Mouse (Mus musculus) heart, embryonic 13.5 days (tissue): ENCODE measurements at regions not wholly inside any gene's neighbourhood (a gene's known extent, or its start where the extent isn't known, plus 50 kb on each side); places are given as distances from the start of the nearest gene placed in this dataset.

Experiments
- ATAC-seq: fragments of 200-750 bp; cut with Nextera tagmentation; 2 replicates; pipeline ENCODE4 v1.8.0; 2017; ENCODE audit warnings: moderate TSS enrichment; ENCODE audit not compliant: insufficient number of reproducible peaks, low FRiP score, low TSS enrichment; ENCODE audit errors: extremely low read depth
- H3K27ac ChIP-seq: fragments of 300-500 bp; sonication (generic); replicated peaks from 2 replicates; pipeline ENCODE4 v1.5.1; 2015; ENCODE audit warnings: moderate library complexity, mild to moderate bottlenecking, inconsistent platforms
- H3K27me3 ChIP-seq: fragments of 300-500 bp; sonication (generic); replicated peaks from 2 replicates; pipeline ENCODE4 v1.6.1; 2015; ENCODE audit warnings: mild to moderate bottlenecking, inconsistent platforms
- H3K36me3 ChIP-seq: fragments of 300-500 bp; sonication (generic); 2 replicates; pipeline ENCODE4 v1.6.1; 2015; ENCODE audit warnings: mild to moderate bottlenecking, inconsistent platforms
- H3K4me1 ChIP-seq: fragments of 300-500 bp; sonication (generic); 2 replicates; pipeline ENCODE4 v1.6.1; 2015; ENCODE audit warnings: inconsistent platforms
- H3K4me2 ChIP-seq: fragments of 300-500 bp; sonication (generic); 2 replicates; pipeline ENCODE4 v1.6.1; 2015; ENCODE audit warnings: inconsistent platforms, mild to moderate bottlenecking, moderate library complexity
- H3K4me3 ChIP-seq: fragments of 300-500 bp; sonication (generic); 2 replicates; pipeline ENCODE4 v1.5.1; 2015; ENCODE audit warnings: moderate library complexity, mild to moderate bottlenecking, inconsistent platforms
- H3K9ac ChIP-seq: fragments of 300-500 bp; sonication (generic); 2 replicates; pipeline ENCODE4 v1.6.1; 2015; ENCODE audit warnings: inconsistent platforms, mild to moderate bottlenecking, moderate library complexity
- H3K9me3 ChIP-seq: fragments of 300-500 bp; sonication (generic); 2 replicates; pipeline ENCODE4 v1.6.1; 2016; ENCODE audit warnings: inconsistent platforms
- WGBS: fragments of 180-500 bp; shearing (Covaris S2); methylation state at CpG from one replicate; pipeline ENCODE4 v1.1.7; 2015; ENCODE audit warnings: mixed read lengths; 5-methylcytosine and 5-hydroxymethylcytosine counted together

- WGBS, result 77% methylated on average over 4 of the region's 4 CpGs
- Histone ChIP-seq H3K4me3 (no peak overlapping the region), H3K4me2 (no peak overlapping the region), H3K4me1 (0 out of 2 replicates have a peak, but pooled peaks cover 4% of the 10 kb centered on the region), H3K27me3 (no peaks in the 10 kb centered on the region), H3K9me3 (no peaks in the 10 kb centered on the region), H3K27ac (no peak overlapping the region), H3K9ac (no peak overlapping the region), H3K36me3 (no peaks in the 10 kb centered on the region)
- ATAC-seq, result no peak
These were observed 82.0 kb downstream of the Ccdc71l start for GRCm38 (mm10) chr12:32460330-32460998.

- Histone ChIP-seq H3K4me1 (peaks cover 9% of the 10 kb centered on the region; the same call in 1 of the 2 replicates), H3K27ac (no peak overlapping the region), H3K9ac (no peak overlapping the region), H3K9me3 (no peaks in the 10 kb centered on the region), H3K4me2 (no peak overlapping the region), H3K36me3 (no peaks in the 10 kb centered on the region), H3K27me3 (no peaks in the 10 kb centered on the region), H3K4me3 (no peak overlapping the region)
- WGBS, result 50% methylated on average over 6 of the region's 6 CpGs
- no peak for ATAC-seq
These were observed 86.9 kb downstream of the Ccdc71l start for GRCm38 (mm10) chr12:32465371-32465770.

GRCm38 (mm10) chr12:32469863-32470262, 91.4 kb downstream of the Ccdc71l start:
- Histone ChIP-seq H3K27me3 (no peaks in the 10 kb centered on the region), H3K4me3 (no peak overlapping the region), H3K27ac (no peak overlapping the region), H3K4me2 (no peak overlapping the region), H3K9me3 (no peaks in the 10 kb centered on the region), H3K9ac (no peak overlapping the region), H3K36me3 (no peaks in the 10 kb centered on the region), H3K4me1 (peaks cover 9% of the 10 kb centered on the region; the same call in 1 of the 2 replicates)
- no peak for ATAC-seq
- WGBS, result 66% methylated on average over 4 of the region's 4 CpGs

- no peak for ATAC-seq
- H3K4me2 ChIP-seq, result no peak overlapping the region
- no peaks in the 10 kb centered on the region for H3K27me3 ChIP-seq
- H3K27ac ChIP-seq, result no peak overlapping the region
- H3K36me3 ChIP-seq, result no peaks in the 10 kb centered on the region
- no peak overlapping the region for H3K9ac ChIP-seq
- WGBS, result 61% methylated on average over 3 of the region's 3 CpGs
- H3K4me3 ChIP-seq, result no peak overlapping the region
- H3K9me3 ChIP-seq, result no peaks in the 10 kb centered on the region
- no peaks in the 10 kb centered on the region for H3K4me1 ChIP-seq
These were observed 100.9 kb downstream of the Ccdc71l start for GRCm38 (mm10) chr12:32479451-32479850.

GRCm38 (mm10) chr12:32480268-32480667, 101.8 kb downstream of the Ccdc71l start:
- no peak overlapping the region for H3K27ac ChIP-seq
- 48% methylated on average over 5 of the region's 5 CpGs for WGBS
- H3K4me1 ChIP-seq, result no peaks in the 10 kb centered on the region
- H3K4me3 ChIP-seq, result no peak overlapping the region
- no peaks in the 10 kb centered on the region for H3K9me3 ChIP-seq
- no peak for ATAC-seq
- H3K36me3 ChIP-seq, result no peaks in the 10 kb centered on the region
- no peaks in the 10 kb centered on the region for H3K27me3 ChIP-seq
- no peak overlapping the region for H3K9ac ChIP-seq
- H3K4me2 ChIP-seq, result no peak overlapping the region

- no peak overlapping the region for H3K9ac ChIP-seq
- ATAC-seq, result no peak
- H3K4me2 ChIP-seq, result no peak overlapping the region
- WGBS, result 71% methylated on average over 5 of the region's 5 CpGs
- H3K27ac ChIP-seq, result no peak overlapping the region
- no peaks in the 10 kb centered on the region for H3K9me3 ChIP-seq
- H3K4me3 ChIP-seq, result no peak overlapping the region
- no peaks in the 10 kb centered on the region for H3K4me1 ChIP-seq
- H3K36me3 ChIP-seq, result no peaks in the 10 kb centered on the region
- H3K27me3 ChIP-seq, result no peaks in the 10 kb centered on the region
These were observed 102.5 kb downstream of the Ccdc71l start for GRCm38 (mm10) chr12:32481051-32481450.

- Histone ChIP-seq H3K4me1 (peaks cover 7% of the 10 kb centered on the region), H3K9me3 (no peaks in the 10 kb centered on the region), H3K9ac (no peak overlapping the region), H3K27me3 (no peaks in the 10 kb centered on the region), H3K27ac (no peak overlapping the region), H3K4me2 (no peak overlapping the region), H3K4me3 (no peak overlapping the region), H3K36me3 (no peaks in the 10 kb centered on the region)
- WGBS, result 44% methylated on average over 1 of the region's 1 CpGs
- ATAC-seq, result no peak
These were observed 103.8 kb downstream of the Ccdc71l start for GRCm38 (mm10) chr12:32482343-32482742.

GRCm38 (mm10) chr12:32482777-32483176, 104.3 kb downstream of the Ccdc71l start:
- H3K4me3 ChIP-seq, result no peak overlapping the region
- H3K4me1 ChIP-seq, result peaks cover 11% of the 10 kb centered on the region
- no peaks in the 10 kb centered on the region for H3K36me3 ChIP-seq
- no peaks in the 10 kb centered on the region for H3K27me3 ChIP-seq
- ATAC-seq, result no peak
- H3K9ac ChIP-seq, result no peak overlapping the region
- H3K27ac ChIP-seq, result no peak overlapping the region
- H3K4me2 ChIP-seq, result no peak overlapping the region
- H3K9me3 ChIP-seq, result no peaks in the 10 kb centered on the region

GRCm38 (mm10) chr12:32486246-32486645, 107.7 kb downstream of the Ccdc71l start:
- no peaks in the 10 kb centered on the region for H3K36me3 ChIP-seq
- WGBS, result 43% methylated on average over 4 of the region's 4 CpGs
- ATAC-seq, result no peak
- no peak overlapping the region for H3K9ac ChIP-seq
- H3K4me1 ChIP-seq, result peaks cover 19% of the 10 kb centered on the region
- peak overlapping the region; percentile 76 for H3K27ac ChIP-seq
- H3K4me2 ChIP-seq, result no peak overlapping the region
- H3K4me3 ChIP-seq, result no peak overlapping the region
- no peaks in the 10 kb centered on the region for H3K9me3 ChIP-seq
- H3K27me3 ChIP-seq, result no peaks in the 10 kb centered on the region

GRCm38 (mm10) chr12:32486729-32487128, 108.2 kb downstream of the Ccdc71l start:
- Histone ChIP-seq H3K4me2 (no peak overlapping the region), H3K9ac (no peak overlapping the region), H3K4me3 (no peak overlapping the region), H3K9me3 (no peaks in the 10 kb centered on the region), H3K36me3 (no peaks in the 10 kb centered on the region), H3K4me1 (peaks cover 19% of the 10 kb centered on the region), H3K27me3 (no peaks in the 10 kb centered on the region), H3K27ac (peak overlapping the region; percentile 76)
- no peak for ATAC-seq
- 21% methylated on average over 2 of the region's 2 CpGs for WGBS

GRCm38 (mm10) chr12:32487883-32488577, 109.5 kb downstream of the Ccdc71l start:
- H3K4me2 ChIP-seq, result no peak overlapping the region
- ATAC-seq, result no peak

GRCm38 (mm10) chr12:32488578-32488892, 110.0 kb downstream of the Ccdc71l start:
- Histone ChIP-seq H3K4me2 (no peak overlapping the region), H3K4me1 (peaks cover 19% of the 10 kb centered on the region), H3K4me3 (no peak overlapping the region), H3K9me3 (no peaks in the 10 kb centered on the region), H3K9ac (no peak overlapping the region), H3K36me3 (no peaks in the 10 kb centered on the region), H3K27me3 (no peaks in the 10 kb centered on the region), H3K27ac (peak overlapping the region; percentile 76)
- WGBS, result 41% methylated on average over 1 of the region's 1 CpGs
- ATAC-seq, result no peak

More at GRCm38 (mm10) chr12:32487883-32488577, 109.5 kb downstream of the Ccdc71l start:
- Histone ChIP-seq H3K4me1 (peaks cover 19% of the 10 kb centered on the region), H3K27ac (peak overlapping the region; percentile 76), H3K36me3 (no peaks in the 10 kb centered on the region), H3K4me3 (no peak overlapping the region), H3K9ac (no peak overlapping the region), H3K27me3 (no peaks in the 10 kb centered on the region), H3K9me3 (no peaks in the 10 kb centered on the region)
- WGBS, result 29% methylated on average over 3 of the region's 3 CpGs
